Mouse (Mus musculus): ENCODE measurements at regions not wholly inside any gene's neighbourhood (a gene's known extent, or its start where the extent isn't known, plus 50 kb on each side); places are given as distances from the start of the nearest gene placed in this dataset.

GRCm38 (mm10) chr4:21616116-21616515 lies 69.6 kb downstream of the Prdm13 start:
- no peak for DNase-seq (ENCODE audit: low spot score in 2 of 2)

DNA sequence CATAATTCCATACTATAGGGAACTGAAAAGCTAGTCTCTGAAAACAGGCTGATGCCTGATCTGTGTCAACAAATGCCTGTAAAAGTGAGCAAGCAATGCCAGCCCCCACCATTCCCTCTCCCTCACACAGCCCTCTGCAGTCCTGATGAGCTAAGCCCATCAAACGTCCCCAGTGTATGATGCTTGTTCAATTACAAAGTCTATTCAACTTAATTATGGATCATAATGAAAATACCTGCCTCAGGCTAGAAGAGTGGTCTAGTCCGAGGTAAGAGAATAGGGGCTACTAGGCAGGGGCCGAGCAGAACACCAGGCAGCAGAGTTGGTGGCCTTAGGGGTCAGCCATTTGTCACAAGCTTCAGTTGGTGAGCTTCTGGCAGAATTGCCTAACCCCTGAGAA lies 71.3 kb downstream of the Prdm13 start:
- no peak for DNase-seq (ENCODE audit: low spot score in 2 of 2)

- DNase-seq (ENCODE audit: low spot score in 2 of 2), result no peak
Observed at GRCm38 (mm10) chr4:21611531-21612282, 74.1 kb downstream of the Prdm13 start.

GRCm38 (mm10) chr4:21598024-21598423 lies 87.7 kb downstream of the Prdm13 start:
- no peak for DNase-seq (ENCODE audit: low spot score in 2 of 2)

DNA sequence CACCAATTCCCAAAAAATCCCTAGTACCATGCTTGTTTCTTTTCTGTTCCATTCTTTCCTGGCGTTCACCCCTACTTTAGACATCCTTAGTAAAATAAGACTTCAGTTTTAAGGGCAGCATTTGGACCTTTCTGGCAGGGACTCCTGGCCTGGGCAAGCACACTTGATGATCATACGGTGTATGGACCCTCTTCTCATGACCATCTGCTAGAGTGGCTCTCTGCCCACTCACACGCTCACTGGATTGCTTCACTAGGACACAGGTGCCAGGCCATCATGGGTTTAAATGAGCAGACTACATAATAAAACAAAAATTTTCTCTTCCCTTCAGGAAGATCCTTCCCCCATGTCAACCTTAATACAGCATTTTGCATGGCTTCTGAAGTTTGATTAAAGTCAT lies 138.0 kb downstream of the Prdm13 start:
- peak in 1 of 2 experiments; percentile 17 for DNase-seq (ENCODE audit: low spot score in 2 of 2)

GRCm38 (mm10) chr4:21539583-21539982 lies 146.2 kb downstream of the Prdm13 start:
- DNase-seq (ENCODE audit: low spot score in 2 of 2), result no peak

GRCm38 (mm10) chr4:21535973-21536372 lies 149.8 kb downstream of the Prdm13 start:
- DNase-seq (ENCODE audit: low spot score in 2 of 2), result no peak

- DNase-seq (ENCODE audit: low spot score in 2 of 2), result no peak
Observed at GRCm38 (mm10) chr4:21532186-21532585, 153.6 kb downstream of the Prdm13 start.
